Mouse (Mus musculus) brain, embryonic 14.5 days (tissue): ENCODE measurements at regions not wholly inside any gene's neighbourhood (a gene's known extent, or its start where the extent isn't known, plus 50 kb on each side); places are given as distances from the start of the nearest gene placed in this dataset.

Experiments
- DNase-seq: peaks from one replicate; pipeline ENCODE4 v3.0.0-alpha.2; 2011; ENCODE audit warnings: low read depth
- CTCF ChIP-seq: fragments of 200-500 bp; IDR thresholded peaks from 2 replicates; pipeline ENCODE4 v1.5.1; 2012; ENCODE audit warnings: inconsistent platforms, mild to moderate bottlenecking, moderate library complexity, borderline replicate concordance; ENCODE audit not compliant: insufficient read depth, insufficient read length; ENCODE audit errors: extremely low read depth
- POLR2A ChIP-seq: fragments of 200-500 bp; IDR thresholded peaks from 2 replicates; pipeline ENCODE4 v1.6.1; 2012; ENCODE audit warnings: mild to moderate bottlenecking, inconsistent platforms, borderline replicate concordance; ENCODE audit not compliant: poor library complexity, insufficient read depth, insufficient read length, severe bottlenecking; ENCODE audit errors: extremely low read depth

DNA sequence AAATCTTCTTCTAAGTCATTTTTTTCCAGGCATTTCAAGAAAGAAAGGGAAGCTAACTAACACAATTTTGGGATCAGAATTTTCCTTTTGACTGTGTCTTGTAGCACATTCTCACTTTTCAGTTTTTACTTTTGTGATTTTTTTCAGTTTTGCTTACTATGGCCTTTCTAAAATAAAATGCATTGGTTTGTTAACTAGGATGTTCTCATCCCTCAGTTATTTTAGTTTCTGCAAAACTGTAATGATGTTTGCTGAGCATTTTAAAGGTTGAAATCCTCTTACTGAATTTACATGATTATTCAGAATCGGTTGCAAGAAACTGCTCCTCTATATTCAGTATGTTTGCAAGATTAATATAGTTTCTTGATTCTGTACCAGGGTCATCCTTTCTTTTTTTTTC, 610.1 kb upstream of the Frg1 start:
- no peak for DNase-seq
- TF ChIP-seq CTCF = no peak
- no peak for TF ChIP-seq POLR2A

DNA sequence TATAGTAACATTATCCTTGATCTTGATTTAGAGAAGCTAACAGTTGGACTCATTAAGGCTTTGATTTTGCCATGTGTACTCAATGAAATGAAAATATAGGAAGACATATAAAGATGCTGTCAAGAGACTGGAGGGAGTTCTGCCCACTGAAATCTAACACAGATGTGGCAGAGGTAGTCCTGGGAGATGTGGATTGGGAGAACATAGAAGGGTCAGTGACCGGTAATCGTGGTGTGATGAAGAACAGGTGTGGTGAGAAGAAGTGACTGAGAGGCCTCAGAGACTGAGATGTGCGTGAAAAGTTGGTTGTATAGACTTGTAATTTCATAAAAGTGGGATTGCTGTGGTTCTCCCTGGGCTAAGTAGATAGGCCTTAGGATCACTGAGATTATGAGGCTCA, 600.9 kb upstream of the Frg1 start:
- no peak for DNase-seq
- no peak for TF ChIP-seq CTCF
- TF ChIP-seq POLR2A = no peak

DNA sequence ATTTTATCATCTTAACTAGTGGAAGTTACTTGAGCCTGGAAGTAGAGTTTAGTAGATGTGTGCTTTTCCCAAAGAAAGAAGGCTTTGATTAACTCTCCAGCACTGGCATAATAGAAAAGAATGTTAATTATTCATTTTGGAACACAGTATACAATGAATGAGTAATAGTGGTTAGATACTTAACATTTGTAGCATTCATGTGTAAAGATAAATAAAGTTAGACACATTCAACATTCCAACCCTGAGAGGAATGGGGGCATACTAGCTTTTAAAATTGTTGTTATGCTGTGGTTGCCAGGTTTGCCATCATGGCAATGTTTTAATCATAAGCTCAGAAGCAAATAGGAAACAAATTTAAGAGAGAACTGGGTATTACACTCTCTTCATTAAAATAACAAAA, 586.3 kb upstream of the Frg1 start:
- no peak for DNase-seq

DNA sequence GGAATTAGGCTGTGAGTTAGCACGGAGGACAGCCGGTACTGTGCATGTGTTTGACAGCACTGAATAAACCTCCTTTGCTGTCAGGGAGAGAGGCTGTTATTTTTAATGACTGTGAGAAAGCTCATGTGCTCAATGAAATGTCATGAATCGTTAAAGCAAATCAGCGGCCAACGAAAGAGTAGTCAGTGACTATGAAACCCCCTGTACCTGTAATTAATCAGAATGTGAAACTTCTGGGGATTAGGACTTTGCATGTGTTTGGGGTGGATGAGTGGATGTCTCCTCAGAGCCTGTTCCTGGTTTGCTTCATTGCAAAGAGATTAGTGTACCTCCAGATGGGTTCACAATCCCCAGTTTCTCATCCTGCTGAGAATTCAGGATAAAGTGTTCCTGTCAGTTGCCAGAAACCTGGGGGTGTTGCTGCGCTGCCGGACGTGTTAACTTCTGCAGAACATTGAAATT, 572.2 kb upstream of the Frg1 start:
- DNase-seq = peak; percentile 11
- TF ChIP-seq CTCF (no peak), POLR2A (no peak)

More for the DNA sequence above, 586.3 kb upstream of the Frg1 start:
- TF ChIP-seq POLR2A (no peak), CTCF (no peak)

- DNase-seq = peak; percentile 4
- TF ChIP-seq POLR2A = no peak
- no peak for TF ChIP-seq CTCF
Measured at GRCm38 (mm10) chr8:41988216-41988615, 571.3 kb upstream of the Frg1 start.

GRCm38 (mm10) chr8:41987417-41987816, 570.5 kb upstream of the Frg1 start:
- TF ChIP-seq POLR2A = no peak
- no peak for TF ChIP-seq CTCF

DNA sequence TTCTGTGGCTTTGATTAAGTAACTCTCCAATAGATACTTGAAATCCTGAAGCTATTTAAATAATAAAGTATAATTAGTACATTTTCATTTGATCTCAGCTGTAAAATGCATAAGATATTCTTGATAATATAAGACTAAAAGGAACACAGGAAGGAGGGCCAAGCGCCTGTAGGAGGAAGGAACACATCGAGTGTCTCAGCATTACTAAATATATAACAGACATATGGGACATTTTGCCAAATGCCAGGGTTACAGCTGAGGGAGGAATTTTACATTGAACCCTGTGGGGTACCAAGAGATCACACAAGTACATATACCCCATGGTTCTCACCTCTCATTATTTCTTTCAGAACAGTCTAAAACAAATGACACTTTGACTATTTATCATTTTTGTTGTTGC, 555.5 kb upstream of the Frg1 start:
- DNase-seq = no peak
- TF ChIP-seq POLR2A (no peak), CTCF (no peak)

More at GRCm38 (mm10) chr8:41987417-41987816, 570.5 kb upstream of the Frg1 start:
- DNase-seq = no peak

DNA sequence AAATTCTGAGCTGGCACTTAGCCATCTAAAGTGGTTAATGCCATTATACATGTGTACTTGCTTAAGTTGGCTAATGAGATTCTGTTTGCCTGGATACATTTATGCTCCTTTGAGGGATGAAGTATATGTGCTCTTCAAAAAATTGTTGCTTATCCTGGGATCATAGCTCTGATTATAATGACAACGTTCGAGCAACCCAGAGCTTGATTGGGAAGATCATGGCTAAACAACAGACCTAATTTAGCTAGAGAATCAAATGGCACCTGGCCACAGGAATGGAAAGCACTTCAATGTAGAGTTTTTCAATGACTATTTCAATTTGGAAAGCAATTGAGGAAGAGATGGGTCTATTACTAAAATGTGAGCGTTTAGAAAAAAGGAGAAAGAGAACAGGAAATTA, 553.7 kb upstream of the Frg1 start:
- DNase-seq = peak; percentile 52
- no peak for TF ChIP-seq CTCF

GRCm38 (mm10) chr8:41969408-41969807, 552.5 kb upstream of the Frg1 start:
- no peak for TF ChIP-seq POLR2A
- no peak for TF ChIP-seq CTCF
- no peak for DNase-seq

- DNase-seq = no peak
- no peak for TF ChIP-seq POLR2A
- no peak for TF ChIP-seq CTCF
Measured at GRCm38 (mm10) chr8:41964088-41964487, 547.2 kb upstream of the Frg1 start.

GRCm38 (mm10) chr8:41956878-41957277, 540.0 kb upstream of the Frg1 start:
- TF ChIP-seq CTCF (no peak), POLR2A (no peak)
- peak; percentile 26 for DNase-seq

DNA sequence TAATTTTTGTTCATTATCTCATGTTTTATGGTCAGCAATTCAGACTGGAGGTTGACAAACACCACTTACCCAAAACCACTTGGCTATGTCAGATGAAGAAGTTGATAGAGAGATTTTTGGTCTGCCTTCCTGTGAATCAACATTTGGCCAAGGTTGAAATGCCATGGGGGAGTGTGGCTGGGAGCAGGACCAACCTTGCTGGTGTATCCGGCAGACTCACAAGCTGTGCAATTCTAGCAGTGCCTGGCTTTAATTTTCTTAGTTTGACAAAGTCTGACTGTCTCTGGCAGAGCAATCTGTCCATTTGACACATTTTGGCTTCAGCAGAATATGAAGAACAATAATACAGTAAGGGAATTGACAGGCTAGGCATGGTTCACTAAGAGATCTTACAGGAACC, 533.9 kb upstream of the Frg1 start:
- no peak for DNase-seq
- TF ChIP-seq CTCF (no peak), POLR2A (no peak)

- no peak for DNase-seq
- TF ChIP-seq CTCF = no peak
- TF ChIP-seq POLR2A = no peak
Measured at GRCm38 (mm10) chr8:41939298-41939697, 522.4 kb upstream of the Frg1 start.

- peak; percentile 15 for DNase-seq
- no peak for TF ChIP-seq CTCF
- no peak for TF ChIP-seq POLR2A
Measured at GRCm38 (mm10) chr8:41921106-41921505, 504.2 kb upstream of the Frg1 start.

DNA sequence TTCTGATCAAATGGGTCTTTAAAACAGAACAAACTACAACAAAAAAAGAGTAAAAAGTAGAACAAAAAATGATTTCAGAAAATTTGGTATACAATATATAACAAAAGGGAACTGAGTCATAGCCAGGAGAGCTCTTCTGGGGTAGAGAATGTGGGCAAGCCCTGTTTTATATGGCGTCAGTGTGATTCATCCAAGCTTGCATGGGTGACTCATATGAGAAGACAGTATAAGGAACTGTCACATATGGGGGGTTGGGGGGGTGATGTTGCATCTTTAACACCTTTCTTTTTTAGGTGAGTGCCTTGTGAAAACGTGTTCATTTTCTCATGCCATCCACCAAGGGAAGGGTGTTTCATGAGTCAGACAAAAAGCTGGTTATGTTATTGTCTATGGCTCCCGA, 503.7 kb upstream of the Frg1 start:
- no peak for TF ChIP-seq CTCF
- TF ChIP-seq POLR2A = no peak
- no peak for DNase-seq

- TF ChIP-seq POLR2A = no peak
- no peak for TF ChIP-seq CTCF
- DNase-seq = peak; percentile 76
Measured at GRCm38 (mm10) chr8:41878029-41878748, 461.3 kb upstream of the Frg1 start.
